Mouse (Mus musculus) ES-Bruce4 (cell line): ENCODE results near the gene Sema4c.

Experiments
- EP300 ChIP-seq: IDR thresholded peaks from 2 replicates; pipeline ENCODE4 v1.6.1; 2011; ENCODE audit warnings: low read depth, low read length; ENCODE audit not compliant: insufficient read depth
- POLR2A ChIP-seq: IDR thresholded peaks from one replicate; pipeline ENCODE4 v1.8.1; 2011; ENCODE audit warnings: low read length; ENCODE audit not compliant: insufficient read depth

DNA sequence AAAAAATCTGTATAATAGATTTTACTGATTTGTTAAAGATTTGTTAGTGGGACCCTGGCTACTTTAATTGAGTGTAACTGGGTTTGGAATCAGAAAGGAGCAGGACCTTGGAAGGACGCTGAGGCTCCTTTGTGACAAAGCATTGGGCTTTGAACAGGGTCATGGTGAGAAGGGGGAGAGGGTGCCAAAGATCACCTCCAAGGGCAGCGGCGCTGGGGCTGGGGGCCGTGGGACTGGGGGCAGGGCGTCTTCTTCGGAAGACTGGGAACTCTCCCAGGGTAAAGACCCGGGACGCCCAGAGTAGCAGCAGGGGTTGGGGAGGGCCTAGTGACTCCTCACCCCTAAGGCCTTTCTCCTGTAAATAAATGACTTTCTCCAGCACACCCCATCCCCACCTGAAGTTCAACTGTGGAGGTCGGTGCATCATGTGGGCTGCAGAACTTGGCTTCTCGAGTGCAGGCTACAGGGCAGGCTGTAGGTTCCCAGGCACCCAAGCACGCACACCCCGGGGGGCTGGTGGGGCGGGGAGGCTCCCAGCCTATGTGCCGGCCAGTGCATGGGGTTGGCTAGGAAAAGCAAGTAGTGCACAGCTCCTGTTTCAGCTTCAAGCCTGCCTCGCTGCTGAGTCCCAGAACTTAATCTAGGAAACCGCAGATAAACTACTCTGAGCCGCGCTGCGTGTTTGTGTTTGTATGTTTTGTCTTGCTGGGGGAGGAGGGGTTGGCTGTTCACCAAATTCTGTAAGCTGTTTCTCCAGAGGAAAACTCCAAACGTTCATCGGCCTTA lies 9.9 kb upstream of the Sema4c start:
- no peak for TF ChIP-seq POLR2A
- TF ChIP-seq EP300: no peak
